ENCODE assay signal across 13 mouse cellular contexts in genomic region chr13:106836527-106836879, GRCm38 (mm10).
DNase-seq lines count a peak whose midpoint lies in the region; ATAC-seq lines count a peak whose summit lies in the region.
"Had no signal": no experiment of that assay in that cellular context is flagged by ENCODE, and none has a peak within 500 bp of the region (broad histone marks: within the 10 kb centered on the region; RNA-seq: fewer than 3 reads in every experiment).

No protein-coding gene starts in this region.

- no peak overlapping the region for H3K9ac ChIP-seq in embryonic facial prominence, embryonic 14.5 days (ENCODE audit: low read depth, low read length)
- no peak overlapping the region for H3K9ac ChIP-seq in kidney, embryonic 14.5 days (ENCODE audit: low read depth, low read length)
- H3K9ac ChIP-seq in midbrain, embryonic 16.5 days (ENCODE audit: low read depth, low read length) = no peak overlapping the region
- H3K9ac ChIP-seq in midbrain, embryonic 13.5 days (replicated peaks) = no peak overlapping the region
- H3K9ac ChIP-seq: embryonic facial prominence, embryonic 12.5 days; forebrain, postnatal 0 days; hindbrain, embryonic 12.5 days had no signal

- 86% methylated on average over 5 of the region's 5 CpGs for WGBS in embryonic facial prominence, embryonic 14.5 days
- WGBS in embryonic facial prominence, embryonic 10.5 days = 90% methylated on average over 5 of the region's 5 CpGs
- WGBS in kidney, embryonic 14.5 days = 85% methylated on average over 5 of the region's 5 CpGs
- 92% methylated on average over 5 of the region's 5 CpGs for WGBS in midbrain, embryonic 16.5 days
- WGBS in midbrain, embryonic 13.5 days = 93% methylated on average over 5 of the region's 5 CpGs

- H3K27ac ChIP-seq in embryonic facial prominence, embryonic 14.5 days (replicated peaks; ENCODE audit: low read depth, low read length) = peak overlapping the region; percentile 61
- H3K27ac ChIP-seq in embryonic facial prominence, embryonic 10.5 days (replicated peaks) = no peak overlapping the region
- H3K27ac ChIP-seq in kidney, embryonic 14.5 days (ENCODE audit: low read depth, low read length) = peak overlapping the region; percentile 62; the same call in 1 of the 2 replicates
- H3K27ac ChIP-seq in midbrain, embryonic 16.5 days (ENCODE audit: low read length) = 0 out of 2 replicates have a peak overlapping the region, but pooled peaks have one; percentile 38
- H3K27ac ChIP-seq in midbrain, embryonic 13.5 days = no peak overlapping the region
- H3K27ac ChIP-seq: embryonic facial prominence, embryonic 12.5 days; hindbrain, embryonic 12.5 days had no signal

- H3K4me1 ChIP-seq in embryonic facial prominence, embryonic 14.5 days (ENCODE audit: control insufficient read depth, insufficient read depth, low read length) = no peaks in the 10 kb centered on the region
- no peaks in the 10 kb centered on the region for H3K4me1 ChIP-seq in embryonic facial prominence, embryonic 10.5 days
- no peaks in the 10 kb centered on the region for H3K4me1 ChIP-seq in kidney, embryonic 14.5 days (ENCODE audit: control insufficient read depth, insufficient read depth, low read length)
- peaks cover 3% of the 10 kb centered on the region; the same call in 1 of the 2 replicates for H3K4me1 ChIP-seq in midbrain, embryonic 16.5 days (ENCODE audit: control insufficient read depth, insufficient read depth, low read length)
- H3K4me1 ChIP-seq in midbrain, embryonic 13.5 days (replicated peaks) = no peaks in the 10 kb centered on the region
- H3K4me1 ChIP-seq: embryonic facial prominence, embryonic 12.5 days; hindbrain, embryonic 12.5 days had no signal

- no peak overlapping the region for H3K4me2 ChIP-seq in embryonic facial prominence, embryonic 14.5 days (ENCODE audit: low read depth, low read length)
- H3K4me2 ChIP-seq in kidney, embryonic 14.5 days (replicated peaks; ENCODE audit: low read depth, low read length) = no peak overlapping the region; the same call in 1 of the 2 replicates
- no peak overlapping the region for H3K4me2 ChIP-seq in midbrain, embryonic 16.5 days (ENCODE audit: low read length)
- H3K4me2 ChIP-seq in midbrain, embryonic 13.5 days (replicated peaks) = no peak overlapping the region
- H3K4me2 ChIP-seq: embryonic facial prominence, embryonic 12.5 days; hindbrain, embryonic 12.5 days had no signal

- DNase-seq in embryonic facial prominence, embryonic 14.5 days (ENCODE audit: low spot score) = no peak
- DNase-seq in embryonic facial prominence, embryonic 10.5 days (ENCODE audit: low spot score) = no peak
- no peak for DNase-seq in kidney, postnatal 14 days
- no peak for DNase-seq in spleen, postnatal 36 days (ENCODE audit: low spot score in 2 of 2)
- DNase-seq: cerebellum, adult 11 months had no signal

- no peaks in the 10 kb centered on the region for H3K9me3 ChIP-seq in embryonic facial prominence, embryonic 14.5 days (ENCODE audit: control insufficient read depth, low read length)
- no peaks in the 10 kb centered on the region for H3K9me3 ChIP-seq in embryonic facial prominence, embryonic 10.5 days
- no peaks in the 10 kb centered on the region for H3K9me3 ChIP-seq in kidney, embryonic 14.5 days (ENCODE audit: control insufficient read depth, low read length)
- H3K9me3 ChIP-seq in midbrain, embryonic 16.5 days (replicated peaks; ENCODE audit: control insufficient read depth, low read length, poor library complexity, severe bottlenecking) = no peaks in the 10 kb centered on the region
- H3K9me3 ChIP-seq in midbrain, embryonic 13.5 days = no peaks in the 10 kb centered on the region
- H3K9me3 ChIP-seq: embryonic facial prominence, embryonic 12.5 days; G1E; hindbrain, embryonic 12.5 days had no signal

- no peak overlapping the region for H3K4me3 ChIP-seq in embryonic facial prominence, embryonic 14.5 days (ENCODE audit: low read depth, low read length)
- H3K4me3 ChIP-seq in embryonic facial prominence, embryonic 10.5 days = no peak overlapping the region
- H3K4me3 ChIP-seq in kidney, embryonic 14.5 days (ENCODE audit: low read length) = no peak overlapping the region
- H3K4me3 ChIP-seq in midbrain, embryonic 16.5 days (ENCODE audit: low read depth, low read length) = no peak overlapping the region
- no peak overlapping the region for H3K4me3 ChIP-seq in midbrain, embryonic 13.5 days (replicated peaks)
- H3K4me3 ChIP-seq: embryonic facial prominence, embryonic 12.5 days; hindbrain, embryonic 12.5 days had no signal

- no peaks in the 10 kb centered on the region for H3K27me3 ChIP-seq in embryonic facial prominence, embryonic 14.5 days (replicated peaks; ENCODE audit: control insufficient read depth, insufficient read depth, low read length)
- no peaks in the 10 kb centered on the region for H3K27me3 ChIP-seq in embryonic facial prominence, embryonic 10.5 days (replicated peaks; ENCODE audit: low read depth, poor library complexity, severe bottlenecking)
- no peaks in the 10 kb centered on the region for H3K27me3 ChIP-seq in kidney, embryonic 14.5 days (ENCODE audit: control insufficient read depth, insufficient read depth, low read length)
- H3K27me3 ChIP-seq in midbrain, embryonic 16.5 days (ENCODE audit: control insufficient read depth, insufficient read depth, low read depth, low read length) = no peaks in the 10 kb centered on the region
- no peaks in the 10 kb centered on the region for H3K27me3 ChIP-seq in midbrain, embryonic 13.5 days
- H3K27me3 ChIP-seq: embryonic facial prominence, embryonic 12.5 days; hindbrain, embryonic 12.5 days had no signal

- no peak for ATAC-seq in embryonic facial prominence, embryonic 14.5 days (ENCODE audit: low read depth)
- no peak for ATAC-seq in kidney, embryonic 14.5 days (ENCODE audit: low FRiP score, low TSS enrichment)
- ATAC-seq in midbrain, embryonic 16.5 days = no peak
- ATAC-seq in midbrain, embryonic 13.5 days = no peak
- peak; percentile 47 for ATAC-seq in megakaryocyte, adult 5-6 weeks (ENCODE audit: poor library complexity, severe bottlenecking)

- peaks cover 13% of the 10 kb centered on the region for H3K36me3 ChIP-seq in embryonic facial prominence, embryonic 14.5 days (ENCODE audit: control insufficient read depth, insufficient read depth, low read length)
- H3K36me3 ChIP-seq in embryonic facial prominence, embryonic 10.5 days (replicated peaks) = peaks cover 45% of the 10 kb centered on the region
- H3K36me3 ChIP-seq in kidney, embryonic 14.5 days (ENCODE audit: control insufficient read depth, insufficient read depth, low read length) = peaks cover under 1% of the 10 kb centered on the region; the same call in 1 of the 2 replicates
- 0 out of 2 replicates have a peak, but pooled peaks cover 3% of the 10 kb centered on the region for H3K36me3 ChIP-seq in midbrain, embryonic 16.5 days (ENCODE audit: control insufficient read depth, insufficient read depth, low read length)
- peaks cover 9% of the 10 kb centered on the region for H3K36me3 ChIP-seq in midbrain, embryonic 13.5 days

Comparison
In these comparisons a context has a peak if more than half of its experiments do, and no peak if none do; other contexts are left out.
1. H3K27ac ChIP-seq: peak in embryonic facial prominence, embryonic 14.5 days (single experiment), kidney, embryonic 14.5 days (single experiment) and midbrain, embryonic 16.5 days (single experiment); none in embryonic facial prominence, embryonic 10.5 days (single experiment) and midbrain, embryonic 13.5 days (single experiment).